Mouse (Mus musculus) embryonic facial prominence, embryonic 14.5 days (tissue): Measurements from ENCODE around the gene Pde9a. TPM values are rescaled to one million over a fixed set of nuclear protein-coding genes. Genes with fewer than 3 reads are reported as not detected.

Experiments used
- ATAC-seq: fragments of 200-750 bp; cut with Nextera tagmentation; 2 replicates; pipeline ENCODE4 v1.8.0; 2017; ENCODE audit warnings: low read depth, moderate number of reproducible peaks, moderate TSS enrichment
- DNase-seq: peaks from one replicate; pipeline ENCODE4 v3.0.0-alpha.2; 2015; ENCODE audit warnings: low spot score
- H3K27ac ChIP-seq: fragments of 300-500 bp; sonication (generic); replicated peaks from 2 replicates; pipeline ENCODE4 v1.5.1; 2014; ENCODE audit warnings: low read depth, mild to moderate bottlenecking, low read length, moderate library complexity
- H3K27me3 ChIP-seq: fragments of 300-500 bp; sonication (generic); replicated peaks from 2 replicates; pipeline ENCODE4 v1.6.1; 2014; ENCODE audit warnings: low read length; ENCODE audit not compliant: control insufficient read depth, insufficient read depth
- H3K36me3 ChIP-seq: fragments of 300-500 bp; sonication (generic); 2 replicates; pipeline ENCODE4 v1.6.1; 2014; ENCODE audit warnings: low read length, mixed read lengths; ENCODE audit not compliant: control insufficient read depth, insufficient read depth
- H3K4me1 ChIP-seq: fragments of 300-500 bp; sonication (generic); 2 replicates; pipeline ENCODE4 v1.6.1; 2014; ENCODE audit warnings: antibody characterized with exemption, low read length; ENCODE audit not compliant: control insufficient read depth, insufficient read depth
- H3K4me2 ChIP-seq: fragments of 300-500 bp; sonication (generic); 2 replicates; pipeline ENCODE4 v1.6.1; 2014; ENCODE audit warnings: low read depth, mild to moderate bottlenecking, low read length, moderate library complexity, mixed read lengths
- H3K4me3 ChIP-seq: fragments of 300-500 bp; sonication (generic); 2 replicates; pipeline ENCODE4 v1.5.1; 2014; ENCODE audit warnings: low read depth, mild to moderate bottlenecking, low read length
- H3K9ac ChIP-seq: fragments of 300-500 bp; sonication (generic); 2 replicates; pipeline ENCODE4 v1.6.1; 2014; ENCODE audit warnings: low read depth, mild to moderate bottlenecking, low read length, moderate library complexity, mixed read lengths
- H3K9me3 ChIP-seq: fragments of 300-500 bp; sonication (generic); 2 replicates; pipeline ENCODE4 v1.6.1; 2016; ENCODE audit warnings: low read length; ENCODE audit not compliant: control insufficient read depth
- WGBS: fragments of 180-500 bp; shearing (Covaris S2); extraction: QIAGEN DNeasy Blood & Tissue Kit; methylation state at CpG from one replicate; pipeline ENCODE4 v1.1.7; 2014; 5-methylcytosine and 5-hydroxymethylcytosine counted together
- polyA plus RNA-seq: library from polyadenylated mRNA; unstranded; fragments of >200 nt; fragmentation: Nextera tagmentation; extraction: Ambion mirVana; gene quantifications from 2 replicates; pipeline ENCODE4 v1.2.1, GENCODE M21; 2014

The Pde9a gene
- 14.5 and 18.7 TPM in 2 replicates for polyA plus RNA-seq

GRCm38 (mm10) chr17:31385671-31386665, at the start of gene Pde9a:
Gene Pde9a, plus strand, starts transcription at chr17:31386210.
- Histone ChIP-seq H3K9me3 (no peaks in the 10 kb centered on the region), H3K4me2 (peak within 1 kb of the TSS; percentile 88)
- 3% methylated on average over 12 of the region's 56 CpGs for WGBS

DNA sequence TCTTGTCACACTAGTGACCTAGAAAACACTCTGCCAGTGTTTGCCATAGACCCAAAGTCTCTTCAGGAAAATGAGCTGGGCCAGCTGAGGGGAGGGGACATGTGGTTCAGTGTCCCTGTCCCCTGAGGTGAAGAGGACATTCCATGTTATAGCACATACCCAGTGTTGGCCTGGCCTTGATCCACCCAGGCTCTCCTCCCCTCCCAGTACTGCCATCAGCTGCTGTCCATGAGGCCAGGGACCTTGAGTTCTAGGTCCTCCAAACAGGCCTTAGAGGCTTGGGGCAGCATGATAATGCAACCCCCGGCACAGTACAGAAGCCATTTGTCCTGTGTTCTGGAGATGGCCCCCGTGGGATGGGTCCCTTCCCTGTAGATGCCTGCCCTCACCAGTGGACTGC, 46.2 kb upstream of the Pde9a start:
- Histone ChIP-seq H3K4me3 (no peak overlapping the region), H3K36me3 (no peaks in the 10 kb centered on the region), H3K27ac (no peak overlapping the region), H3K9me3 (no peaks in the 10 kb centered on the region), H3K4me1 (no peaks in the 10 kb centered on the region), H3K9ac (no peak overlapping the region), H3K4me2 (no peak overlapping the region), H3K27me3 (no peaks in the 10 kb centered on the region)
- WGBS = 88% methylated on average over 2 of the region's 2 CpGs
- DNase-seq = no peak
- ATAC-seq = no peak

More at GRCm38 (mm10) chr17:31385671-31386665, at the start of gene Pde9a:
- DNase-seq (peak; percentile 94), ATAC-seq (peak; percentile 88)
- Histone ChIP-seq H3K36me3 (no peaks in the 10 kb centered on the region), H3K4me3 (peak within 1 kb of the TSS; percentile 82), H3K27ac (peak within 1 kb of the TSS; percentile 68), H3K27me3 (no peaks in the 10 kb centered on the region), H3K4me1 (peaks cover 31% of the 10 kb centered on the region), H3K9ac (peak within 1 kb of the TSS; percentile 76)

DNA sequence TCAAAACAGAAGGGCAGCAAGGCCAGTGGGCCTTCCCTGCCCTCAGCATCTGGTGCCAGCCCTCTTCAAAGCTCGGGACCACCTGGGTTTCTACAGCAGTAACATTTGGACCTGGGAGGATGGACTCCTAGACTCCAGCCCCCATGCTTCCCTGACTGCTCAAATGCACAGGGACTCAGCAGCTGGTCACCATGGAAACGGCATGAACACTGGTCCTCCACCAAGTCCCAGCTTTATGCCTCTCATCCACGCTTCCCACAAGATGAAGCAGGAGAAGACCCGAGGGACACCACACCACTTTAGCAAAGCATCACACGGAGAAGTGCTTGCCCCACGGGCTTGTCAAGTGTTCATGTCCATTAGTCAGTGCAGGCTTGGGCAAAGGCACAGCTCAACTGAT, 43.8 kb upstream of the Pde9a start:
- H3K4me3 ChIP-seq = no peak overlapping the region
- no peaks in the 10 kb centered on the region for H3K9me3 ChIP-seq
- no peaks in the 10 kb centered on the region for H3K36me3 ChIP-seq
- WGBS = 66% methylated on average over 6 of the region's 6 CpGs
- no peak overlapping the region for H3K4me2 ChIP-seq
- no peaks in the 10 kb centered on the region for H3K27me3 ChIP-seq
- no peaks in the 10 kb centered on the region for H3K4me1 ChIP-seq
- no peak overlapping the region for H3K27ac ChIP-seq
- DNase-seq (peak; percentile 33), ATAC-seq (no peak)
- no peak overlapping the region for H3K9ac ChIP-seq

- Histone ChIP-seq H3K36me3 (no peaks in the 10 kb centered on the region), H3K27ac (no peak overlapping the region), H3K4me2 (no peak overlapping the region), H3K9ac (no peak overlapping the region), H3K9me3 (no peaks in the 10 kb centered on the region), H3K27me3 (no peaks in the 10 kb centered on the region), H3K4me1 (no peaks in the 10 kb centered on the region), H3K4me3 (no peak overlapping the region)
- no peak for ATAC-seq
- WGBS = 42% methylated on average over 5 of the region's 5 CpGs
- peak; percentile 55 for DNase-seq
These were observed 41.7 kb upstream of the Pde9a start for GRCm38 (mm10) chr17:31344172-31344801.

- Histone ChIP-seq H3K27me3 (no peaks in the 10 kb centered on the region), H3K36me3 (no peaks in the 10 kb centered on the region), H3K9me3 (no peaks in the 10 kb centered on the region), H3K27ac (no peak overlapping the region), H3K4me3 (no peak overlapping the region), H3K9ac (no peak overlapping the region), H3K4me1 (no peaks in the 10 kb centered on the region), H3K4me2 (no peak overlapping the region)
- ATAC-seq (no peak), DNase-seq (no peak)
- 92% methylated on average over 3 of the region's 3 CpGs for WGBS
These were observed 41.2 kb upstream of the Pde9a start for GRCm38 (mm10) chr17:31344816-31345215.

DNA sequence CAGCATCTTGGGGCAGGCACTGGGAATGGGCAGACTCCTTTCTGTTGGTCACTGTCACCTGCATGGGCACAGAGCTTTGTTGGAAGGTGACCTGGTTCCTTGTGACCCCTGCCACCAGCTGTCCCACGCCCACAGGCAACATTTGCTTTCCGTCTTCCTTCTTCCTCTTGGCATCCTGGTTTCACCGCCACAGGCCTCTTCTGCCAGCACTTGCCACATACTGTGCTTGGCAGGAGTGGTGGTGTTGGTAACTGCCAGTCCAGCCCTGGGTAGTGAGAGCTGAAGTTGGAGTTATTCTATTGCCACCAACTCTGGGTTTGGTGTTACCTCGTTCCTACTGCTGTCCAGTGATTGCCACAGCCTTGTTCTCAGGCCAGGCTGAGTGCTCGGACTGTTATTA, 37.9 kb upstream of the Pde9a start:
- Histone ChIP-seq H3K4me3 (no peak overlapping the region), H3K27ac (no peak overlapping the region), H3K4me1 (no peaks in the 10 kb centered on the region), H3K36me3 (no peaks in the 10 kb centered on the region), H3K9me3 (no peaks in the 10 kb centered on the region), H3K27me3 (no peaks in the 10 kb centered on the region), H3K4me2 (no peak overlapping the region), H3K9ac (no peak overlapping the region)
- no peak for ATAC-seq
- 82% methylated on average over 5 of the region's 5 CpGs for WGBS
- no peak for DNase-seq

DNA sequence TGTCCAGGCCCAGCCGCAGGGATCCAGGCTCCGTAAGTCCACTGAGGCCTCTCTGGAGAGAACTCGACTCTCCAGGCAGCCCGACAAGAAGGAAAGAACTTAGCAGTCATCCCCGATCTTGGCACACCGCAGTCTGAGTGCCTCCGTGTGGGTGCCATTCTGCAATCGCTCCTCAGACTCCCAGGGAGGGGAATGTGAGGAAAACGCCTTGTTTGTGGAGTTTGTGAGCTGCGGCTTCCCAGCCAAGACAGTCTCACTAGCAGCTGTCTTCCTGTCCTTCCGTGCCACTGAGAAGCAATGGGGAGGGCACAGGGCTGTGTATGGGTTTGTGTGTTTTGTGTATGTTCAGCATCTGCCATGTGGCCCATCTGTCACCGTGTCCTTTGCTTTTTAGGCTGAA, 36.6 kb upstream of the Pde9a start:
- H3K27ac ChIP-seq = no peak overlapping the region
- H3K27me3 ChIP-seq = no peaks in the 10 kb centered on the region
- no peaks in the 10 kb centered on the region for H3K36me3 ChIP-seq
- 75% methylated on average over 12 of the region's 12 CpGs for WGBS
- DNase-seq (no peak), ATAC-seq (no peak)
- H3K4me3 ChIP-seq = no peak overlapping the region
- H3K4me2 ChIP-seq = no peak overlapping the region
- H3K9me3 ChIP-seq = no peaks in the 10 kb centered on the region
- no peak overlapping the region for H3K9ac ChIP-seq
- no peaks in the 10 kb centered on the region for H3K4me1 ChIP-seq

DNA sequence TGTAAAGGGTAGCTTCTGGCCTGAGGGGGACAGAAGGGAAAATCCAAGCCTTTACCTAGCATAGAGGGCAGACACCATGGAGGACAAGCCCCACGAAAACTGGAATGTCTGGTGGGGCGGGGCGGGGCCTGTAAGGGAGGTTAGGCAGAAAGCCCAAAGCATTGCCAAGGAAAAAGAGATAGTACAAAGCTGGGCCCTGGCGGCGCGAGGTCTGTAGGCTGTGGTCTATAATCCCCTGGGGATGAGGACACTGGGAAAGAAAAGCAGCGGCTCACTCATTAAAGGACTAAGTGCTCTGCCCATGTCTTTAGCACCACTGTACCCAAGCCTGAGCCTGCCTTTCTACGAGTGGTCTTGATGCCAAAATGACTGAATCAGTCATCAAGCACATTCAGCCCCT, 34.0 kb upstream of the Pde9a start:
- WGBS = 47% methylated on average over 7 of the region's 8 CpGs
- DNase-seq (peak; percentile 50), ATAC-seq (peak; percentile 61; the same call in 1 of the 2 replicates)

More for the DNA sequence above, 34.0 kb upstream of the Pde9a start:
- no peaks in the 10 kb centered on the region for H3K9me3 ChIP-seq
- H3K27ac ChIP-seq = no peak overlapping the region
- H3K27me3 ChIP-seq = no peaks in the 10 kb centered on the region
- H3K9ac ChIP-seq = no peak overlapping the region
- H3K4me2 ChIP-seq = no peak overlapping the region
- H3K4me3 ChIP-seq = no peak overlapping the region
- no peaks in the 10 kb centered on the region for H3K36me3 ChIP-seq
- peaks cover 7% of the 10 kb centered on the region for H3K4me1 ChIP-seq
